Mouse (Mus musculus): ENCODE measurements around the gene Fam3b.

GRCm38 (mm10) chr16:97492369-97492768 is 22.2 kb downstream of the Fam3b start:
- TF ChIP-seq POLR2A (IDR thresholded peaks at IDR 0.05; ENCODE audit: borderline replicate concordance, extremely low read depth, low read depth, low read length): no peak
- TF ChIP-seq CTCF (IDR thresholded peaks at IDR 0.05; ENCODE audit: insufficient read depth, low read length): no peak

Data from lung, adult 2 months (tissue).